31 mouse cellular contexts compared by ENCODE assay signal in genomic region chr3:37914136-37914535, GRCm38 (mm10).
"Had no signal": no experiment of that assay in that cellular context is flagged by ENCODE, and none has a peak within 500 bp of the region (broad histone marks: within the 10 kb centered on the region; RNA-seq: fewer than 3 reads in every experiment).

No protein-coding gene starts in this region.

- H3K4me2 ChIP-seq: limb, embryonic 12.5 days; limb, embryonic 13.5 days; limb, embryonic 15.5 days; liver, embryonic 11.5 days; liver, embryonic 12.5 days; liver, embryonic 13.5 days; liver, embryonic 15.5 days; lung, embryonic 14.5 days; lung, embryonic 15.5 days; midbrain, embryonic 12.5 days; midbrain, embryonic 13.5 days; midbrain, embryonic 15.5 days; neural tube, embryonic 12.5 days had no signal

- DNase-seq: left cerebral cortex, postnatal 4 days; liver; liver, embryonic 13.5 days; liver, postnatal 0 days; lung, adult 18-20 months; lung, adult 2 months; lung, embryonic 14.5 days; lung, postnatal 10 days; lung, postnatal 14 days; lung, postnatal 36 days; lung, postnatal 4 days; midbrain, embryonic 14.5 days had no signal

- H3K36me3 ChIP-seq: limb, embryonic 10.5 days; limb, embryonic 12.5 days; limb, embryonic 13.5 days; limb, embryonic 15.5 days; liver, embryonic 12.5 days; liver, embryonic 13.5 days; liver, embryonic 15.5 days; lung, embryonic 15.5 days; midbrain, embryonic 10.5 days; midbrain, embryonic 12.5 days; midbrain, embryonic 13.5 days; midbrain, embryonic 15.5 days; neural tube, embryonic 12.5 days had no signal

- ATAC-seq: liver, embryonic 12.5 days; liver, postnatal 0 days; lung, postnatal 0 days; midbrain, embryonic 13.5 days; midbrain, embryonic 15.5 days; midbrain, embryonic 16.5 days had no signal

- H3K27ac ChIP-seq: limb, embryonic 10.5 days; limb, embryonic 12.5 days; limb, embryonic 13.5 days; limb, embryonic 15.5 days; liver, embryonic 12.5 days; liver, embryonic 13.5 days; liver, embryonic 14.5 days; liver, embryonic 15.5 days; lung, embryonic 15.5 days; macrophage; midbrain, embryonic 10.5 days; midbrain, embryonic 12.5 days; midbrain, embryonic 13.5 days; midbrain, embryonic 15.5 days; neural tube, embryonic 12.5 days had no signal

- H3K27me3 ChIP-seq: limb, embryonic 12.5 days; limb, embryonic 13.5 days; limb, embryonic 15.5 days; liver, embryonic 12.5 days; liver, embryonic 13.5 days; liver, embryonic 15.5 days; lung, embryonic 15.5 days; megakaryocyte, embryonic 14.5 days; midbrain, embryonic 15.5 days had no signal

- H3K4me1 ChIP-seq: liver, embryonic 12.5 days; liver, embryonic 13.5 days; liver, embryonic 15.5 days; midbrain, embryonic 15.5 days had no signal

- H3K9me3 ChIP-seq: limb, embryonic 10.5 days; limb, embryonic 12.5 days; limb, embryonic 13.5 days; limb, embryonic 15.5 days; liver, embryonic 12.5 days; liver, embryonic 13.5 days; liver, embryonic 15.5 days; lung, embryonic 15.5 days; midbrain, embryonic 12.5 days; midbrain, embryonic 13.5 days; midbrain, embryonic 15.5 days; neural tube, embryonic 12.5 days had no signal

- H3K4me3 ChIP-seq: limb, embryonic 10.5 days; limb, embryonic 12.5 days; limb, embryonic 13.5 days; limb, embryonic 15.5 days; liver, embryonic 12.5 days; liver, embryonic 13.5 days; liver, embryonic 15.5 days; lung, embryonic 15.5 days; megakaryocyte, embryonic 14.5 days; midbrain, embryonic 10.5 days; midbrain, embryonic 12.5 days; midbrain, embryonic 13.5 days; midbrain, embryonic 15.5 days; myocyte; neural tube, embryonic 12.5 days had no signal

- H3K9ac ChIP-seq: limb, embryonic 12.5 days; limb, embryonic 13.5 days; limb, embryonic 15.5 days; liver, embryonic 12.5 days; liver, embryonic 13.5 days; liver, embryonic 14.5 days; liver, embryonic 15.5 days; liver, postnatal 0 days; lung, embryonic 14.5 days; lung, embryonic 15.5 days; midbrain, embryonic 12.5 days; midbrain, embryonic 13.5 days; midbrain, embryonic 15.5 days; neural tube, embryonic 12.5 days had no signal
